Mouse (Mus musculus) right cerebral cortex, adult 2 months (tissue): ENCODE results near the gene Olfr807.

Experiments
- DNase-seq, 2 experiments: peaks; one replicate each; pipeline ENCODE4 v3.0.0; 2021 to 2022; ENCODE audit warnings: low spot score in 2 of 2

Gene Olfr807

GRCm38 (mm10) chr10:129757693-129758092 lies at the start of gene Olfr807:
Gene Olfr807 (minus strand): TSS chr10:129757793.
- no peak for DNase-seq

GRCm38 (mm10) chr10:129804296-129804695 lies 46.7 kb upstream of the Olfr807 start, which contains the start of gene Olfr811:
Gene Olfr811 (minus strand): TSS chr10:129804396.
- DNase-seq, result no peak

GRCm38 (mm10) chr10:129794817-129795216 lies 37.2 kb upstream of the Olfr807 start, which contains the start of gene Olfr810:
Gene Olfr810 (minus strand): TSS chr10:129794917.
- DNase-seq, result no peak

GRCm38 (mm10) chr10:129778123-129778522 lies 20.5 kb upstream of the Olfr807 start:
- DNase-seq, result no peak

- DNase-seq, result no peak
Observed at GRCm38 (mm10) chr10:129774338-129774737, 16.7 kb upstream of the Olfr807 start, which contains the start of gene Olfr809. Gene Olfr809 (plus strand): TSS chr10:129774638.

- DNase-seq, result no peak
Observed at GRCm38 (mm10) chr10:129765182-129765581, 7.6 kb upstream of the Olfr807 start, which contains the start of gene Olfr808. Gene Olfr808 (plus strand): TSS chr10:129765482.

GRCm38 (mm10) chr10:129741821-129742220 lies 15.8 kb downstream of the Olfr807 start, which contains the start of gene Olfr806:
Gene Olfr806 (minus strand): TSS chr10:129741921.
- DNase-seq, result no peak

GRCm38 (mm10) chr10:129729275-129729674 lies 28.3 kb downstream of the Olfr807 start, which contains the start of gene Olfr805:
Gene Olfr805 (minus strand): TSS chr10:129729375.
- no peak for DNase-seq
